ENCODE assay signal across 19 mouse cellular contexts in genomic region chr11:87701108-87701507, GRCm38 (mm10). TPM values are rescaled to one million over a fixed set of nuclear protein-coding genes. Genes with fewer than 3 reads are reported as not detected.
DNase-seq lines count a peak whose midpoint lies in the region; ATAC-seq and TF ChIP-seq lines count a peak whose summit lies in the region.
"Had no signal": no experiment of that assay in that cellular context is flagged by ENCODE, and none has a peak within 500 bp of the region (broad histone marks: within the 10 kb centered on the region; RNA-seq: fewer than 3 reads in every experiment).

No protein-coding gene starts in this region.

- H3K36me3 ChIP-seq in lung, embryonic 15.5 days = no peaks in the 10 kb centered on the region
- no peaks in the 10 kb centered on the region for H3K36me3 ChIP-seq in liver, embryonic 14.5 days (replicated peaks; ENCODE audit: control insufficient read depth, insufficient read depth, low read depth)
- H3K36me3 ChIP-seq: embryonic facial prominence, embryonic 12.5 days; forebrain, embryonic 15.5 days; heart, embryonic 12.5 days; hindbrain, embryonic 10.5 days had no signal

- no peak overlapping the region for H3K4me2 ChIP-seq in lung, embryonic 15.5 days
- no peak overlapping the region for H3K4me2 ChIP-seq in liver, embryonic 14.5 days (ENCODE audit: low read depth)
- H3K4me2 ChIP-seq: embryonic facial prominence, embryonic 12.5 days; forebrain, embryonic 15.5 days; heart, embryonic 12.5 days; hindbrain, embryonic 14.5 days had no signal

- no peaks in the 10 kb centered on the region for H3K27me3 ChIP-seq in lung, embryonic 15.5 days
- H3K27me3 ChIP-seq in liver, embryonic 14.5 days (ENCODE audit: control insufficient read depth, insufficient read depth, low read length) = no peaks in the 10 kb centered on the region
- H3K27me3 ChIP-seq: CH12.LX; embryonic facial prominence, embryonic 12.5 days; forebrain, embryonic 15.5 days; heart, embryonic 12.5 days had no signal

- H3K27ac ChIP-seq in lung, embryonic 15.5 days = 0 out of 2 replicates have a peak overlapping the region, but pooled peaks have one; percentile 8
- no peak overlapping the region; the same call in 1 of the 2 replicates for H3K27ac ChIP-seq in liver, embryonic 14.5 days
- H3K27ac ChIP-seq: embryonic facial prominence, embryonic 12.5 days; forebrain, embryonic 15.5 days; hindbrain, embryonic 10.5 days; hindbrain, embryonic 14.5 days had no signal

- TF ChIP-seq EP300 in liver, embryonic 14.5 days (IDR thresholded peaks at IDR 0.05; ENCODE audit: low read depth) = no peak; the same call in 1 of the 2 replicates

- DNase-seq in lung, postnatal 10 days = no peak
- DNase-seq in liver, embryonic 14.5 days (ENCODE audit: low read depth in 3 of 3, low spot score in 3 of 3) = no peak
- no peak for DNase-seq in right cerebral cortex, postnatal 25 days
- DNase-seq in gastrocnemius, postnatal 36 days = no peak
- DNase-seq in lung, postnatal 14 days = no peak
- DNase-seq: adrenal gland, adult 2 months; adrenal gland, postnatal 36 days; cerebellum, adult 11-12 months; cerebellum, adult 9-10 months; cerebellum, postnatal 25 days; gastrocnemius, postnatal 14 days had no signal

- H3K4me1 ChIP-seq in lung, embryonic 15.5 days = peaks cover 30% of the 10 kb centered on the region; the same call in 1 of the 2 replicates
- H3K4me1 ChIP-seq in liver, embryonic 14.5 days (replicated peaks; ENCODE audit: control insufficient read depth in 2 of 2, insufficient read depth in 2 of 2, low read length in 1 of 2) = peaks cover 53 to 69% of the 10 kb centered on the region in 2 experiments
- H3K4me1 ChIP-seq: embryonic facial prominence, embryonic 12.5 days; forebrain, embryonic 15.5 days had no signal

- no peak for ATAC-seq in lung, embryonic 15.5 days (ENCODE audit: borderline replicate concordance, extremely low read depth, low FRiP score, low TSS enrichment)
- ATAC-seq in liver, embryonic 14.5 days (ENCODE audit: insufficient read depth) = 0 out of 2 replicates have a peak, but pooled peaks have one; percentile 17
- peak; percentile 15; the same call in 1 of the 2 replicates for ATAC-seq in megakaryocyte, adult 5-6 weeks (ENCODE audit: poor library complexity, severe bottlenecking)
- ATAC-seq: forebrain, embryonic 15.5 days had no signal

- intact Hi-C loops in gastrocnemius, postnatal 36 days (cut with DNase I) = no loop called here

- H3K9ac ChIP-seq in lung, embryonic 15.5 days = no peak overlapping the region
- H3K9ac ChIP-seq in liver, embryonic 14.5 days (replicated peaks) = no peak overlapping the region
- H3K9ac ChIP-seq: embryonic facial prominence, embryonic 12.5 days; forebrain, embryonic 15.5 days; heart, embryonic 12.5 days; hindbrain, embryonic 14.5 days had no signal

- WGBS in lung, embryonic 15.5 days = 74% methylated on average over 6 of the region's 6 CpGs
- WGBS in liver, embryonic 14.5 days (ENCODE audit: insufficient replicate concordance) = 49% methylated on average over 6 of the region's 6 CpGs

- H3K4me3 ChIP-seq in lung, embryonic 15.5 days = no peak overlapping the region
- H3K4me3 ChIP-seq in liver, embryonic 14.5 days (ENCODE audit: insufficient read depth in 1 of 2, low read depth in 2 of 2, low read length in 2 of 2) = no peak overlapping the region
- H3K4me3 ChIP-seq: embryonic facial prominence, embryonic 12.5 days; forebrain, embryonic 15.5 days; heart, embryonic 12.5 days; hindbrain, embryonic 10.5 days had no signal

- no peaks in the 10 kb centered on the region for H3K9me3 ChIP-seq in lung, embryonic 15.5 days
- no peaks in the 10 kb centered on the region for H3K9me3 ChIP-seq in liver, embryonic 14.5 days (ENCODE audit: control insufficient read depth, low read length)
- H3K9me3 ChIP-seq: embryonic facial prominence, embryonic 12.5 days; forebrain, embryonic 15.5 days; heart, embryonic 12.5 days; hindbrain, embryonic 10.5 days had no signal

- TF ChIP-seq CTCF in liver, embryonic 14.5 days (IDR thresholded peaks at IDR 0.05; ENCODE audit: low read depth) = no peak

RNA-seq across cellular contexts. Expression of gene Supt4a, which starts 36.2 kb away (rescaled TPM):
- polyA plus RNA-seq in lung, embryonic 15.5 days (2015; fragmentation: Nextera tagmentation; extraction: Ambion mirVana) = 144 and 155 TPM in 2 replicates
- polyA plus RNA-seq in liver, embryonic 14.5 days (2012; rRNA removed) = 111 TPM in 2 replicates
- 211 and 214 TPM in 2 replicates for polyA plus RNA-seq in liver, embryonic 14.5 days (2014; fragmentation: Nextera tagmentation; extraction: Ambion mirVana)
- 200 and 205 TPM in 2 replicates for total RNA-seq in megakaryocyte, adult 5-6 weeks (2015)
- 58.9 and 59.0 TPM in 2 replicates for total RNA-seq in megakaryocyte, adult 5-6 weeks (2017)
- 10 to 100 TPM; 26.8 to 37.6 TPM for total RNA-seq in gastrocnemius, postnatal 36 days (2021)

RNA-seq across cellular contexts. Expression of gene Rnf43, which starts 38.6 kb away (rescaled TPM):
- polyA plus RNA-seq in lung, embryonic 15.5 days (2015; fragmentation: Nextera tagmentation; extraction: Ambion mirVana) = 14.3 and 16.4 TPM in 2 replicates
- 3.5 and 4.2 TPM in 2 replicates for polyA plus RNA-seq in liver, embryonic 14.5 days (2012; rRNA removed)
- 4.5 and 5.0 TPM in 2 replicates for polyA plus RNA-seq in liver, embryonic 14.5 days (2014; fragmentation: Nextera tagmentation; extraction: Ambion mirVana)
- total RNA-seq in megakaryocyte, adult 5-6 weeks (2015) = 3.3 and 4.0 TPM in 2 replicates
- total RNA-seq in megakaryocyte, adult 5-6 weeks (2017) = 3.4 and 8.6 TPM in 2 replicates
- under 1 TPM; 0.15 to 0.38 TPM for total RNA-seq in gastrocnemius, postnatal 36 days (2021)

RNA-seq across cellular contexts. Expression of gene Tspoap1, which starts 59.2 kb away (rescaled TPM):
- 1.4 and 2.7 TPM in 2 replicates for polyA plus RNA-seq in lung, embryonic 15.5 days (2015; fragmentation: Nextera tagmentation; extraction: Ambion mirVana)
- 5.4 and 5.5 TPM in 2 replicates for polyA plus RNA-seq in liver, embryonic 14.5 days (2012; rRNA removed)
- 1.1 and 2.4 TPM in 2 replicates for polyA plus RNA-seq in liver, embryonic 14.5 days (2014; fragmentation: Nextera tagmentation; extraction: Ambion mirVana)
- total RNA-seq in megakaryocyte, adult 5-6 weeks (2015) = 5.4 and 8.0 TPM in 2 replicates
- total RNA-seq in megakaryocyte, adult 5-6 weeks (2017) = 6.1 and 8.6 TPM in 2 replicates
- total RNA-seq in gastrocnemius, postnatal 36 days (2021) = under 1 TPM in 1 of 2 experiments, not detected in 1; 0.13 TPM

Comparison
In these comparisons a context has a peak if more than half of its experiments do, and no peak if none do; other contexts are left out.
1. RNA of gene Tspoap1, which starts 59.2 kb away (total RNA-seq): 5.4 to 8.6 TPM in megakaryocyte, adult 5-6 weeks; 0.13 TPM in gastrocnemius, postnatal 36 days; every median in the first group is over 4 times any median in the second.